Mouse (Mus musculus) hindbrain, embryonic 14.5 days (tissue): Measurements from ENCODE around the gene Marveld3. TPM values are rescaled to one million over a fixed set of nuclear protein-coding genes. Genes with fewer than 3 reads are reported as not detected.

Experiments
- ATAC-seq: fragments of 200-750 bp; cut with Nextera tagmentation; 2 replicates; pipeline ENCODE4 v1.8.0; 2017; ENCODE audit warnings: moderate number of reproducible peaks, mild to moderate bottlenecking, moderate TSS enrichment, moderate library complexity; ENCODE audit not compliant: low FRiP score
- DNase-seq: peaks from one replicate; pipeline ENCODE4 v3.0.0-alpha.2; 2015; ENCODE audit warnings: low spot score
- H3K27ac ChIP-seq: fragments of 300-500 bp; sonication (generic); 2 replicates; pipeline ENCODE4 v1.5.1; 2014; ENCODE audit warnings: mild to moderate bottlenecking, moderate library complexity
- H3K27me3 ChIP-seq: fragments of 300-500 bp; sonication (generic); 2 replicates; pipeline ENCODE4 v1.6.1; 2014; ENCODE audit warnings: mild to moderate bottlenecking, low read length, mixed read lengths; ENCODE audit not compliant: control insufficient read depth, insufficient read depth
- H3K36me3 ChIP-seq: fragments of 300-500 bp; sonication (generic); replicated peaks from 2 replicates; pipeline ENCODE4 v1.6.1; 2014; ENCODE audit not compliant: control insufficient read depth, insufficient read depth
- H3K4me1 ChIP-seq: fragments of 300-500 bp; sonication (generic); replicated peaks from 2 replicates; pipeline ENCODE4 v1.6.1; 2014; ENCODE audit warnings: antibody characterized with exemption, low read length, mixed read lengths; ENCODE audit not compliant: control insufficient read depth, insufficient read depth
- H3K4me2 ChIP-seq: fragments of 300-500 bp; sonication (generic); replicated peaks from 2 replicates; pipeline ENCODE4 v1.6.1; 2014; ENCODE audit warnings: mild to moderate bottlenecking, moderate library complexity
- H3K4me3 ChIP-seq: fragments of 300-500 bp; sonication (generic); replicated peaks from 2 replicates; pipeline ENCODE4 v1.5.1; 2014; ENCODE audit warnings: mild to moderate bottlenecking, low read length
- H3K9ac ChIP-seq: fragments of 300-500 bp; sonication (generic); 2 replicates; pipeline ENCODE4 v1.6.1; 2014
- H3K9me3 ChIP-seq: fragments of 300-500 bp; sonication (generic); 2 replicates; pipeline ENCODE4 v1.6.1; 2016; ENCODE audit warnings: low read length; ENCODE audit not compliant: control insufficient read depth
- WGBS: fragments of 180-500 bp; shearing (Covaris S2); extraction: QIAGEN DNeasy Blood & Tissue Kit; methylation state at CpG from one replicate; pipeline ENCODE4 v1.1.7; 2014; 5-methylcytosine and 5-hydroxymethylcytosine counted together
- polyA plus RNA-seq: library from polyadenylated mRNA; unstranded; fragments of >200 nt; fragmentation: Nextera tagmentation; extraction: Ambion mirVana; gene quantifications from 2 replicates; pipeline ENCODE4 v1.2.1, GENCODE M21; 2014

Marveld3 gene
- polyA plus RNA-seq, 1 experiment from 2014 or later: 0.83 TPM

- no peaks in the 10 kb centered on the region for H3K27me3 ChIP-seq
- no peak overlapping the region for H3K4me3 ChIP-seq
- H3K36me3 ChIP-seq: no peaks in the 10 kb centered on the region
- H3K27ac ChIP-seq: no peak overlapping the region
- ATAC-seq (no peak), DNase-seq (no peak)
- 86% methylated on average over 9 of the region's 9 CpGs for WGBS
- no peaks in the 10 kb centered on the region for H3K4me1 ChIP-seq
- no peaks in the 10 kb centered on the region for H3K9me3 ChIP-seq
- H3K4me2 ChIP-seq: no peak overlapping the region
- no peak overlapping the region for H3K9ac ChIP-seq
Measured at GRCm38 (mm10) chr8:109997381-109997780, 35.4 kb upstream of the Marveld3 start.

DNA sequence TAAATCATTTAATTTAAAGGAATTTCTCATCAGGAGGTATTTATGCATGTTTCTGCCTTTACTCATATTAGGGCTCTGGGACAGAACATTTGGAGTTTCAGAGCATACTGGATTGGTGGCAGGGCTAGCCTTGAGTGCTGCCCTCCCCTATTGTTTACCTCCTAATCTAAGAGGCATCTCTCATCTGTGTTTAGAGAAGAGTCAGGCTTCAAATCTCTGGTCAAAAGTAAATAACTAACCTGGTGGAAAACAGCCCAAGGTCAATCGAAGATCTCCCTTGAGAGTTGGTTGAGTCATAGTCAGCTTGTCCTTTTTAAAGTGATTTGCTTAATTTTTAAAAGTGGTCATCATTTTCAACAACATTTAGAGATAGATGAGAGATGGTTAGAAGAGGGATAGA lies 30.9 kb upstream of the Marveld3 start:
- H3K9ac ChIP-seq: no peak overlapping the region
- 84% methylated on average over 1 of the region's 1 CpGs for WGBS
- no peak for ATAC-seq

DNA sequence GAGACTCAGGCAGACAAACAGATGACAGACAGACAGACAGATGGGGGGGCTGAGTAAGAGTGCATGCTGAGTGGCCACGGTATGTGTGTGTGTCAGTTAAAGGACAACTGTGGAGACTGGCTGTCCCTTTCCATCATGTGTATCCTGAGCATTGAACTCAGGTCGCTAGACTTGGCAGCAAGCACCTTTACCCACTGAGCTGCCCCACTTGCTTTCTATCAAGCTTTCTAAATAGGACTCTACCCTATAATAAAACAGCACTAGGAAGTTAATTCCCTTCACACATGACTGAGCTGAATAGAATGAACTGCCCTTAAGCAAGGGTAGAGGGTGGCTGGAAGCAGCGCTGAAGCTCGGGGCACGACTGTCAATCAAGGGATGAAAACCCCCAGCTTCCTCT lies 30.2 kb upstream of the Marveld3 start:
- H3K9ac ChIP-seq: no peak overlapping the region
- ATAC-seq (no peak), DNase-seq (no peak)
- no peak overlapping the region for H3K4me2 ChIP-seq
- no peaks in the 10 kb centered on the region for H3K4me1 ChIP-seq
- no peak overlapping the region for H3K27ac ChIP-seq
- no peak overlapping the region for H3K4me3 ChIP-seq
- H3K27me3 ChIP-seq: no peaks in the 10 kb centered on the region
- 64% methylated on average over 5 of the region's 5 CpGs for WGBS
- no peaks in the 10 kb centered on the region for H3K36me3 ChIP-seq
- H3K9me3 ChIP-seq: no peaks in the 10 kb centered on the region

More for the DNA sequence above, 30.9 kb upstream of the Marveld3 start:
- Histone ChIP-seq H3K4me2 (no peak overlapping the region), H3K36me3 (no peaks in the 10 kb centered on the region), H3K4me1 (no peaks in the 10 kb centered on the region), H3K27ac (no peak overlapping the region), H3K9me3 (no peaks in the 10 kb centered on the region), H3K4me3 (no peak overlapping the region), H3K27me3 (no peaks in the 10 kb centered on the region)
- no peak for DNase-seq

GRCm38 (mm10) chr8:109990224-109990623 lies 28.2 kb upstream of the Marveld3 start, which contains the start of gene Tat:
Tat (plus strand) TSS chr8:109990437.
- DNase-seq (no peak), ATAC-seq (no peak)
- H3K9ac ChIP-seq: no peak within 1 kb of the TSS
- no peaks in the 10 kb centered on the region for H3K4me1 ChIP-seq
- no peak within 1 kb of the TSS for H3K4me2 ChIP-seq
- H3K27me3 ChIP-seq: no peaks in the 10 kb centered on the region
- no peaks in the 10 kb centered on the region for H3K36me3 ChIP-seq
- no peak within 1 kb of the TSS for H3K27ac ChIP-seq
- H3K4me3 ChIP-seq: no peak within 1 kb of the TSS
- H3K9me3 ChIP-seq: no peaks in the 10 kb centered on the region
- 90% methylated on average over 8 of the region's 8 CpGs for WGBS

- H3K9me3 ChIP-seq: no peaks in the 10 kb centered on the region
- no peak overlapping the region for H3K4me3 ChIP-seq
- H3K36me3 ChIP-seq: no peaks in the 10 kb centered on the region
- H3K9ac ChIP-seq: no peak overlapping the region
- ATAC-seq (no peak), DNase-seq (no peak)
- 0 out of 2 replicates have a peak, but pooled peaks cover 2% of the 10 kb centered on the region for H3K4me1 ChIP-seq
- H3K27me3 ChIP-seq: no peaks in the 10 kb centered on the region
- H3K27ac ChIP-seq: no peak overlapping the region
- 92% methylated on average over 8 of the region's 8 CpGs for WGBS
- no peak overlapping the region for H3K4me2 ChIP-seq
Measured at GRCm38 (mm10) chr8:109989151-109989550, 27.1 kb upstream of the Marveld3 start.

- Histone ChIP-seq H3K27me3 (no peaks in the 10 kb centered on the region), H3K9ac (no peak overlapping the region), H3K4me2 (no peak overlapping the region), H3K4me3 (no peak overlapping the region), H3K9me3 (no peaks in the 10 kb centered on the region), H3K36me3 (no peaks in the 10 kb centered on the region), H3K4me1 (0 out of 2 replicates have a peak, but pooled peaks cover 7% of the 10 kb centered on the region), H3K27ac (no peak overlapping the region)
- DNase-seq (no peak), ATAC-seq (no peak)
- WGBS: 84% methylated on average over 7 of the region's 7 CpGs
Measured at GRCm38 (mm10) chr8:109987776-109988175, 25.8 kb upstream of the Marveld3 start.

- DNase-seq: no peak
- 76% methylated on average over 7 of the region's 7 CpGs for WGBS
Measured at GRCm38 (mm10) chr8:109986384-109986783, 24.4 kb upstream of the Marveld3 start.

DNA sequence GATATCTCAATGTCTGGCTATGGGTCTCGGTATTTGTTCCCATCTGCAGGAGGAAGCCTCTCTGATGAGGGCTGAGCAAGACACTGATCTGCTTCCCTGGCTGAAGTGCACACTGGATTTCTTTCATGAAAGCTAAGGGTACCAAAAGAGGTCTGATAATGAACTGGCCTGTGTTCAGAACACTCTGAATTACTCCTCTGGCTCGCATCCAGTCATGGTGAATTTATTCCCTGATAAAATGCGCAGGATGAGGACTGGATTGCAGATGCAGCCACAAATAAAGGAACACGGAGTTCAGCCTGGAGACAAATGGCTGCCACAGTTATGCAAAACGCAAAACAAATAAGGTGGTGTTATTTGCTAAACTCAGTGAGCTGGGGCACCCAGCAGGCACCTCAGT lies 21.9 kb upstream of the Marveld3 start:
- DNase-seq (peak; percentile 40), ATAC-seq (peak; percentile 17; the same call in 1 of the 2 replicates)
- Histone ChIP-seq H3K4me3 (no peak overlapping the region), H3K9me3 (no peaks in the 10 kb centered on the region), H3K9ac (no peak overlapping the region), H3K36me3 (no peaks in the 10 kb centered on the region), H3K27me3 (no peaks in the 10 kb centered on the region), H3K4me2 (no peak overlapping the region), H3K27ac (peak overlapping the region; percentile 54), H3K4me1 (0 out of 2 replicates have a peak, but pooled peaks cover 7% of the 10 kb centered on the region)
- WGBS: 17% methylated on average over 5 of the region's 5 CpGs

More at GRCm38 (mm10) chr8:109986384-109986783, 24.4 kb upstream of the Marveld3 start:
- no peak for ATAC-seq
- Histone ChIP-seq H3K4me3 (no peak overlapping the region), H3K9ac (no peak overlapping the region), H3K9me3 (no peaks in the 10 kb centered on the region), H3K36me3 (no peaks in the 10 kb centered on the region), H3K4me2 (no peak overlapping the region), H3K27ac (no peak overlapping the region), H3K27me3 (no peaks in the 10 kb centered on the region), H3K4me1 (0 out of 2 replicates have a peak, but pooled peaks cover 7% of the 10 kb centered on the region)

DNA sequence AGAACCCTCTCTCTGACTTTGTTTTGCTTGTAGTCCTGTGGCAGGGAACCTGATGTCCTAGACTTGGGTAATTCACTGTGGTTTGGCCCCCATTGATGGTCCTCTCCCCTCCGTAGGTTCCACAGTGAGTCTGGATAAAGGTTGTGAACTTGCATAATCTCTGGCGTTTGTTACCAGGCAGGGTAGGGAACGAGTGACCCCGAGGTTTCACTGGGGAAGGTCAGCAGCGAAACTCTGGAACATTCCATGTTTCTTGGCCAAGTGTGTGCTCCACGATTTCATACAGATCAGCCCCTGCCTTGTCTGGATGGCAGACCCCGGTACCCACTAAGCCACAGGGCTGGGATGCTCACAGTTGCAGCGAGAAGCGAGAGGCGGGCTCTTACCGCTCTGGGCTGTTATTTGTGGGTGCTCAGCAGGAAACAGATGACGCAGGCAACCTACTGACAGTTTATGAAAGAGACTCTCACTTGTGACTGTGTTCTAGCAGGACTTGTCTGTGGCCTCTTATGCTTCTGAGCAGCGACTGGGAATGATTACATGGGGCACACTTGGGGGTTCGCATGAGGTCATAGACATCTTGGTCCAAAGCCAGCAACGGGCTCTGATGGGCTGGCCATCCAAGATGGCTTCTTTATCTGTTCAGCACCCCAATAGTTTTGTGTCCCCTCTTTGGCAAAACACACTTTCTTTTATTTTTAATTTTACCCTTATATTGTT lies 20.5 kb upstream of the Marveld3 start:
- Histone ChIP-seq H3K27me3 (no peaks in the 10 kb centered on the region), H3K36me3 (no peaks in the 10 kb centered on the region), H3K27ac (no peak overlapping the region), H3K4me1 (0 out of 2 replicates have a peak, but pooled peaks cover 7% of the 10 kb centered on the region), H3K4me3 (no peak overlapping the region), H3K4me2 (no peak overlapping the region), H3K9ac (no peak overlapping the region), H3K9me3 (no peaks in the 10 kb centered on the region)
- DNase-seq: no peak
- 68% methylated on average over 15 of the region's 15 CpGs for WGBS
- ATAC-seq: no peak
